Mouse (Mus musculus) central nervous system, embryonic 14 days (tissue): ENCODE measurements around the gene Nck2. TPM values are rescaled to one million over a fixed set of nuclear protein-coding genes. Genes with fewer than 3 reads are reported as not detected.

Experiments used
- polyA plus RNA-seq: library from polyadenylated mRNA; depleted of rRNA; stranded (reverse); fragments of >200 nt; gene quantifications from 2 replicates; pipeline ENCODE4 v1.2.3, GENCODE M21; 2012; rRNA removed

The Nck2 gene
- polyA plus RNA-seq, result 49.5 and 52.4 TPM in 2 replicates

GRCm38 (mm10) chr1:43444531-43444930 is at the start of gene Nck2:
Gene Nck2 (plus strand): TSS chr1:43444579.

Other genes starting within 250 kb of the Nck2 start
- 15.7 and 19.3 TPM in 2 replicates for gene Fhl2, start 247.6 kb upstream of the Nck2 start, polyA plus RNA-seq